Mouse (Mus musculus) adrenal gland (tissue): ENCODE measurements at regions not wholly inside any gene's neighbourhood (a gene's known extent, or its start where the extent isn't known, plus 50 kb on each side); places are given as distances from the start of the nearest gene placed in this dataset.

Experiments
- intact Hi-C: fragments of 180-260 bp; cut with DNase I; formaldehyde crosslinking; loops from one replicate; pipeline ENCODE4 v1.15.1; 2025

GRCm38 (mm10) chr17:51405059-51405458 lies 225.9 kb upstream of the Tbc1d5 start:
- intact Hi-C loops: no loop called here

GRCm38 (mm10) chr17:51397973-51398372 lies 218.8 kb upstream of the Tbc1d5 start:
- intact Hi-C loops: no loop called here

GRCm38 (mm10) chr17:51393771-51394221 lies 214.6 kb upstream of the Tbc1d5 start:
- intact Hi-C loops: no loop called here

- intact Hi-C loops: no loop called here
Observed at GRCm38 (mm10) chr17:51391871-51392270, 212.7 kb upstream of the Tbc1d5 start.

GRCm38 (mm10) chr17:51382552-51382951 lies 203.4 kb upstream of the Tbc1d5 start:
- intact Hi-C loops: no loop called here

- intact Hi-C loops: no loop called here
Observed at GRCm38 (mm10) chr17:51371937-51372479, 192.9 kb upstream of the Tbc1d5 start.

GRCm38 (mm10) chr17:51370990-51371389 lies 191.8 kb upstream of the Tbc1d5 start:
- intact Hi-C loops: no loop called here

- intact Hi-C loops: no loop called here
Observed at GRCm38 (mm10) chr17:51370085-51370484, 190.9 kb upstream of the Tbc1d5 start.

- intact Hi-C loops: no loop called here
Observed at GRCm38 (mm10) chr17:51362801-51363200, 183.6 kb upstream of the Tbc1d5 start.

GRCm38 (mm10) chr17:51362271-51362670 lies 183.1 kb upstream of the Tbc1d5 start:
- intact Hi-C loops: no loop called here

- intact Hi-C loops: no loop called here
Observed at GRCm38 (mm10) chr17:51358362-51358739, 179.2 kb upstream of the Tbc1d5 start.

GRCm38 (mm10) chr17:51357690-51358361 lies 178.7 kb upstream of the Tbc1d5 start:
- intact Hi-C loops: no loop called here

GRCm38 (mm10) chr17:51356447-51356846 lies 177.3 kb upstream of the Tbc1d5 start:
- intact Hi-C loops: no loop called here

- intact Hi-C loops: no loop called here
Observed at GRCm38 (mm10) chr17:51321868-51322267, 142.7 kb upstream of the Tbc1d5 start.

GRCm38 (mm10) chr17:51321025-51321424 lies 141.9 kb upstream of the Tbc1d5 start:
- intact Hi-C loops: no loop called here

- intact Hi-C loops: no loop called here
Observed at GRCm38 (mm10) chr17:51304964-51305363, 125.8 kb upstream of the Tbc1d5 start.

- intact Hi-C loops: no loop called here
Observed at GRCm38 (mm10) chr17:51290741-51291140, 111.6 kb upstream of the Tbc1d5 start.

GRCm38 (mm10) chr17:51288751-51289150 lies 109.6 kb upstream of the Tbc1d5 start:
- intact Hi-C loops: loop anchor here (2.0 to 5.0 kb wide), 4 partner anchors 111 to 476 kb away; partner anchors contain the start of gene Tbc1d5

- intact Hi-C loops: loop anchor here (2.0 to 5.0 kb wide), 4 partner anchors 111 to 476 kb away; partner anchors contain the start of gene Tbc1d5
Observed at GRCm38 (mm10) chr17:51287878-51288277, 108.7 kb upstream of the Tbc1d5 start.

- intact Hi-C loops: loop anchor here (5.0 kb wide), 3 partner anchors 108 to 473 kb away; partner anchors contain the start of gene Tbc1d5
Observed at GRCm38 (mm10) chr17:51285362-51285761, 106.2 kb upstream of the Tbc1d5 start.

- intact Hi-C loops: no loop called here
Observed at GRCm38 (mm10) chr17:51278771-51279170, 99.6 kb upstream of the Tbc1d5 start.

- intact Hi-C loops: no loop called here
Observed at GRCm38 (mm10) chr17:51278094-51278493, 98.9 kb upstream of the Tbc1d5 start.

- intact Hi-C loops: no loop called here
Observed at GRCm38 (mm10) chr17:51277161-51277560, 98.0 kb upstream of the Tbc1d5 start.
